Mouse (Mus musculus) neural tube, embryonic 15.5 days (tissue): ENCODE results near the gene Prss45. TPM values are rescaled to one million over a fixed set of nuclear protein-coding genes. Genes with fewer than 3 reads are reported as not detected.

ENCODE experiments used
- ATAC-seq: fragments of 200-750 bp; cut with Nextera tagmentation; 2 replicates; pipeline ENCODE4 v1.8.0; 2017; ENCODE audit warnings: mild to moderate bottlenecking, moderate TSS enrichment, moderate library complexity; ENCODE audit not compliant: low FRiP score
- H3K27ac ChIP-seq: fragments of 300-500 bp; sonication (generic); replicated peaks from 2 replicates; pipeline ENCODE4 v1.5.1; 2015; ENCODE audit warnings: mild to moderate bottlenecking, inconsistent platforms
- H3K27me3 ChIP-seq: fragments of 300-500 bp; sonication (generic); replicated peaks from 2 replicates; pipeline ENCODE4 v1.6.1; 2015; ENCODE audit warnings: inconsistent platforms
- H3K36me3 ChIP-seq: fragments of 300-500 bp; sonication (generic); 2 replicates; pipeline ENCODE4 v1.6.1; 2015; ENCODE audit warnings: inconsistent platforms
- H3K4me1 ChIP-seq: fragments of 300-500 bp; sonication (generic); 2 replicates; pipeline ENCODE4 v1.6.1; 2015; ENCODE audit warnings: inconsistent platforms
- H3K4me2 ChIP-seq: fragments of 300-500 bp; sonication (generic); 2 replicates; pipeline ENCODE4 v1.6.1; 2015; ENCODE audit warnings: inconsistent platforms, mild to moderate bottlenecking, moderate library complexity
- H3K4me3 ChIP-seq: fragments of 300-500 bp; sonication (generic); replicated peaks from 2 replicates; pipeline ENCODE4 v1.5.1; 2015; ENCODE audit warnings: mild to moderate bottlenecking, inconsistent platforms
- H3K9ac ChIP-seq: fragments of 300-500 bp; sonication (generic); replicated peaks from 2 replicates; pipeline ENCODE4 v1.6.1; 2015; ENCODE audit warnings: mild to moderate bottlenecking, inconsistent platforms
- H3K9me3 ChIP-seq: fragments of 300-500 bp; sonication (generic); replicated peaks from 2 replicates; pipeline ENCODE4 v1.6.1; 2016; ENCODE audit warnings: inconsistent platforms
- WGBS: fragments of 180-500 bp; shearing (Covaris S2); methylation state at CpG from one replicate; pipeline ENCODE4 v1.1.7; 2015; ENCODE audit warnings: mixed read lengths; 5-methylcytosine and 5-hydroxymethylcytosine counted together
- polyA plus RNA-seq: library from polyadenylated mRNA; unstranded; fragments of >200 nt; fragmentation: Nextera tagmentation; extraction: Ambion mirVana; gene quantifications from 2 replicates; pipeline ENCODE4 v1.2.1, GENCODE M21; 2015

Gene Prss45
- polyA plus RNA-seq, 1 experiment from 2014 or later = not detected

GRCm38 (mm10) chr9:110880772-110881171 lies 46.4 kb downstream of the Prss45 start:
- no peaks in the 10 kb centered on the region for H3K36me3 ChIP-seq
- H3K9ac ChIP-seq = peak overlapping the region; percentile 52; the same call in 1 of the 2 replicates
- H3K4me3 ChIP-seq = peak overlapping the region; percentile 51
- H3K9me3 ChIP-seq = no peaks in the 10 kb centered on the region
- H3K27ac ChIP-seq = no peak overlapping the region
- H3K27me3 ChIP-seq = peaks cover 48% of the 10 kb centered on the region
- peak overlapping the region; percentile 92 for H3K4me2 ChIP-seq
- 0 out of 2 replicates have a peak, but pooled peaks have one; percentile 12 for ATAC-seq
- peaks cover 8% of the 10 kb centered on the region for H3K4me1 ChIP-seq
- WGBS = 67% methylated on average over 4 of the region's 4 CpGs

GRCm38 (mm10) chr9:110881953-110882352 lies 47.6 kb downstream of the Prss45 start:
- Histone ChIP-seq H3K9me3 (no peaks in the 10 kb centered on the region), H3K27me3 (peaks cover 48% of the 10 kb centered on the region), H3K36me3 (no peaks in the 10 kb centered on the region), H3K4me1 (peaks cover 8% of the 10 kb centered on the region), H3K9ac (no peak overlapping the region), H3K4me3 (no peak overlapping the region), H3K27ac (no peak overlapping the region), H3K4me2 (no peak overlapping the region)
- 78% methylated on average over 7 of the region's 7 CpGs for WGBS
- ATAC-seq = no peak

DNA sequence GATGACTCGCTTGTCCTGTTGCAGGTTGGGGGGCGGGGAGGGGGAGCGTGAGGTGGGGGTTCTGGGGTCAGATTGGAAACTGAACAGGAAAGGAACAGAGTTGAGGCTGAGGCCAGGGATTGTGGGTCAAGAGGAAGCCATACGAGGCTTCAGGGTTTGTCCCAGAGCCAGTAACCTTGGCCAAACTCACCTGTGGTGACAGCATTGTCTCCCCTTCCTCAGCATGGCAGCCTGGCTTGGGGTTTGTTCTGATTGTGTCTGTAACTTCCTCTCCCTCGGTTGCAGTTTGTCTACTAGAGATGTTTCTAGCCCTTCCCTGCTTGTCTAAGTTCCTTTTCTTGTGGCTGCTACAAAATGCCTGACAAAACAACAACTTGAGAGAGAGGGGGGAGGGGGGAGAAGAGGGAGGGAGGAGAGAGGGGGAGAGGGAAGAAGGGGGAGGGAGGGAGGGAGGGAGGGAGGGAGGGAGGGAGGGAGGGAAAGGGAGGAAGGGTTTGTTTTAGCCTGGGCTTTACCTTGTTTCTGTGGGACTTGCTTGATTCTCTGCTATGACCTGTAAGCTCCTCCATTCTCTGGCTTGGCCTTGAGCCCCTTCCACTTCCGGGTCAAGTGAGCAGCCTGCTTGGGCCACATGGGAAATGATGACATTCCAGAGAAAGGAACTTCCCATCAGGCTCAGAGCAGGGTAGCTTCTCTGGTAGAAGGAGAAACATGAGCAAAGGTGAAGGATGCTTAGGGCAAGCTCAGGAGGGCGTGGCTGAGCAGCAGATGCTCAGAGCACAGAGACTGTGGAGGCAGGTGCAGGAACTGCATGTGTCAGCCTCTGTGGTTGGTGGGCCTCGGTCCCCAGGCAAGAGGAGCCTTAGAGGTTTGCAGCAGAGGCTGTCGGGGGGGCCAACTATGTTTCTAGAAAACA lies 53.3 kb downstream of the Prss45 start:
- 72% methylated on average over 9 of the region's 9 CpGs for WGBS
- Histone ChIP-seq H3K4me1 (no peaks in the 10 kb centered on the region), H3K9ac (no peak overlapping the region), H3K4me3 (no peak overlapping the region), H3K36me3 (no peaks in the 10 kb centered on the region), H3K27me3 (no peaks in the 10 kb centered on the region), H3K27ac (no peak overlapping the region), H3K4me2 (no peak overlapping the region), H3K9me3 (no peaks in the 10 kb centered on the region)
- no peak for ATAC-seq

GRCm38 (mm10) chr9:110888935-110889334 lies 54.5 kb downstream of the Prss45 start:
- H3K9me3 ChIP-seq = no peaks in the 10 kb centered on the region
- no peak overlapping the region for H3K4me3 ChIP-seq
- no peaks in the 10 kb centered on the region for H3K4me1 ChIP-seq
- H3K9ac ChIP-seq = no peak overlapping the region
- H3K4me2 ChIP-seq = no peak overlapping the region
- 94% methylated on average over 14 of the region's 14 CpGs for WGBS
- H3K27me3 ChIP-seq = no peaks in the 10 kb centered on the region
- H3K27ac ChIP-seq = no peak overlapping the region
- H3K36me3 ChIP-seq = no peaks in the 10 kb centered on the region
- ATAC-seq = no peak

DNA sequence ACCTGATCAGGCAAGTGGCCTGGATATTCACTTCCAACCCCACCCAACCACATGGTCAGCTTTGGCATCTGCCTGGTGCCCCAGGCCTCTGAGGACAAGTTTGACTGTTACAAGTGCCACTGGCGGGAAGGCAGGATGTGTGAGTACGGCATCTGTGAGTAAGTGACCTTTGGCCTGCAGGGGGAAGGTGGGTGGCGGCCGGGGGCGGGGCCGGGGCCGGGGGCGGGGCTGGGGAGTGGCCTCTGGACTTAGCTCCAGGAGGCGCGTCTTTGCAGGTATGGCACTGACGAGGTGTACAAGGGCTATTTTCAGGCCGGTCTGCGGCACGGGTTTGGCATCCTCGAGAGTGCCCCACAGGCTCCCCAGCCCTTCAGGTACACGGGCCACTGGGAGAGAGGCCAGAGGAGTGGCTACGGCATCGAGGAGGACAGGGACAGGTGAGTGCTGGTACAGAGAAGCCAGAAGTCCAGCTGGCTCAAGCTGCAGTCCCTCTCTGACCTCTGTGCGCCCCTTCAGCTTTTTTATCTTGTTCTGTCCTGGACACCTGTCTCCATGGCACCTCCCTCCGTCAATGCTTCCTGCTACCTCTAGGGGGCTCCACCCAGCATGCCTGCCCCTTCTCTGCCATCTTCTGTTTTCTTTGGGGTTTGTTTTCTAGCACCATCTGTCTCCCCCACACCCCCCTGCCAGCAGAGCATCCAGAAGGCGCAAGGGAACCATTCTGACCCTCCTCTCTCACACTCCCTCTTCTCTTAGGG lies 55.8 kb downstream of the Prss45 start:
- H3K9ac ChIP-seq = no peak overlapping the region
- WGBS = 16% methylated on average over 21 of the region's 21 CpGs
- H3K27ac ChIP-seq = no peak overlapping the region
- H3K4me3 ChIP-seq = no peak overlapping the region
- H3K27me3 ChIP-seq = no peaks in the 10 kb centered on the region
- H3K4me1 ChIP-seq = no peaks in the 10 kb centered on the region
- no peaks in the 10 kb centered on the region for H3K36me3 ChIP-seq
- H3K9me3 ChIP-seq = no peaks in the 10 kb centered on the region
- H3K4me2 ChIP-seq = no peak overlapping the region
- ATAC-seq = no peak

Other genes starting within 250 kb of the Prss45 start
- gene Nradd, start 210.1 kb upstream of the Prss45 start, polyA plus RNA-seq = 24.9 and 26.0 TPM in 2 replicates
- 3.1 and 5.9 TPM in 2 replicates for gene Nbeal2, start 180.4 kb upstream of the Prss45 start, polyA plus RNA-seq
- gene Ccdc12, start 178.1 kb upstream of the Prss45 start, polyA plus RNA-seq = 96.3 and 112 TPM in 2 replicates
- gene Myl3, start 92.7 kb upstream of the Prss45 start, polyA plus RNA-seq = 1.9 and 4.1 TPM in 2 replicates
- 12.9 and 17.0 TPM in 2 replicates for gene Pth1r, start 87.4 kb upstream of the Prss45 start, polyA plus RNA-seq
- not detected in 2 replicates for gene Prss42, start 36.4 kb upstream of the Prss45 start, polyA plus RNA-seq
- gene Prss44, start 20.6 kb upstream of the Prss45 start, polyA plus RNA-seq = not detected in 2 replicates
- not detected in 2 replicates for gene Prss43, start 7.9 kb upstream of the Prss45 start, polyA plus RNA-seq
- not detected in 2 replicates for gene Prss46, start 9.9 kb downstream of the Prss45 start, polyA plus RNA-seq
- gene Prss50, start 23.4 kb downstream of the Prss45 start, polyA plus RNA-seq = 0.59 and 0.75 TPM in 2 replicates
- 3.2 TPM in 2 replicates for gene Als2cl, start 45.3 kb downstream of the Prss45 start, polyA plus RNA-seq
- 5.9 and 7.2 TPM in 2 replicates for gene Tmie, start 45.5 kb downstream of the Prss45 start, polyA plus RNA-seq
- gene Fam240a, start 82.3 kb downstream of the Prss45 start, polyA plus RNA-seq = not detected in 2 replicates
- gene Tdgf1, start 111.6 kb downstream of the Prss45 start, polyA plus RNA-seq = 0.28 and 0.45 TPM in 2 replicates
- 0.78 and 1.5 TPM in 2 replicates for gene Lrrc2, start 117.0 kb downstream of the Prss45 start, polyA plus RNA-seq
- 0.10 TPM in 1 of 2 replicates, not detected in the other for gene Rtp3, start 156.0 kb downstream of the Prss45 start, polyA plus RNA-seq
- 0.88 and 1.5 TPM in 2 replicates for gene Ltf, start 184.7 kb downstream of the Prss45 start, polyA plus RNA-seq
- gene Ccrl2, start 222.9 kb downstream of the Prss45 start, polyA plus RNA-seq = 0.98 and 1.3 TPM in 2 replicates